Comparison of ENCODE assay signal across 25 mouse cellular contexts in the genomic region with DNA sequence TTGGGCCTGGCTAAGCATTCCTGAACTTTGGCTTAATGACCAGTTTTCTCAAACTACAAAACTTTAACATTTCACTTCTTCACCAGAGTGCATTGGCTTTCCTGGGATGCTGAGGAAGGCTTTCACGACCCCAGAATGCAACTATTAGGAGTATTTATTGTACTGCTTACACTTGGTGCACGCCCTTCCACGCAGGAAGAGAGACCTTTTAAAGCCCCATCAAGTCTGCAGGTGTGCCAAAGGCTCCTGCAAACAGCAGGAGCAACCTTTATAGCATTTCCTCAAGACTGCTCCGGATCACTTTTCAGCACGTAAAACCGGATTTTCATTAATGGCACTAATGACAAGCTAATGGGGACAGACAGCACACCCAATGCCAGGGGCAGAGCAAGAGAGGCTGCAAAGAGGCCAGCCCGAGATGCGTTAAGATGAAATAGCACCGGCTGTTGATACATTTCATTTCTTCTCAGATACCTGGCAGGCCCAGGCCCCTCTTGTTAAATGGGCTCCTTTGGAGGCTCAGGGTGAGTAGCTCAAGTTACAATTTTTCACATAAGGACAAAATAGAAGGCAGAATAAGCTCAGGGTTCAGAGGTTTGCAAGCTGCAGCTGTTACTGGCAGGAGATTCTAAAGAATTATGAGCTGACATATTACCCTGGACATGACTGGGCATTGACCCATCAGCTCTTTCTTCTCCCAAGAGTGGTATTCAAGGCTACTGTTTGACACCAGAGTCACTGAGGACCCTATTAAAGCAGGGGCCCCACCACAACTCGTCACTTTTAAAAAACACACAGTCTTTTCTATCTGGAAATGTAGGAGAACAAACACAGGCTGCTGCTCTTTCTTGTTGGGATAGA.
DNase-seq lines count a peak whose midpoint lies in the region; ATAC-seq lines count a peak whose summit lies in the region.
"Had no signal": no experiment of that assay in that cellular context is flagged by ENCODE, and none has a peak within 500 bp of the region (broad histone marks: within the 10 kb centered on the region; RNA-seq: fewer than 3 reads in every experiment).

No protein-coding gene starts in this region.

- H3K9ac ChIP-seq in embryonic facial prominence, embryonic 11.5 days (replicated peaks; ENCODE audit: low read length) = no peak overlapping the region
- no peak overlapping the region for H3K9ac ChIP-seq in limb, embryonic 15.5 days
- H3K9ac ChIP-seq in forebrain, embryonic 12.5 days = no peak overlapping the region
- H3K9ac ChIP-seq: midbrain, embryonic 15.5 days; neural tube, embryonic 15.5 days had no signal

- H3K27ac ChIP-seq in embryonic facial prominence, embryonic 11.5 days (replicated peaks; ENCODE audit: low read depth, low read length) = no peak overlapping the region
- H3K27ac ChIP-seq in embryonic facial prominence, embryonic 10.5 days (replicated peaks) = no peak overlapping the region
- peak overlapping the region; percentile 33; the same call in 1 of the 2 replicates for H3K27ac ChIP-seq in limb, embryonic 15.5 days
- H3K27ac ChIP-seq in forebrain, embryonic 12.5 days = no peak overlapping the region
- H3K27ac ChIP-seq: forebrain, embryonic 10.5 days; gastrocnemius, adult 2 months; left cerebral cortex, adult 2 months; midbrain, embryonic 15.5 days; neural tube, embryonic 15.5 days had no signal

- no peaks in the 10 kb centered on the region for H3K9me3 ChIP-seq in embryonic facial prominence, embryonic 11.5 days (replicated peaks; ENCODE audit: control insufficient read depth, low read length)
- no peaks in the 10 kb centered on the region for H3K9me3 ChIP-seq in embryonic facial prominence, embryonic 10.5 days
- no peaks in the 10 kb centered on the region for H3K9me3 ChIP-seq in limb, embryonic 15.5 days
- no peaks in the 10 kb centered on the region for H3K9me3 ChIP-seq in forebrain, embryonic 12.5 days
- H3K9me3 ChIP-seq: forebrain, embryonic 10.5 days; midbrain, embryonic 15.5 days; neural tube, embryonic 15.5 days had no signal

- no peak overlapping the region for H3K4me3 ChIP-seq in embryonic facial prominence, embryonic 11.5 days (ENCODE audit: low read depth, low read length)
- H3K4me3 ChIP-seq in embryonic facial prominence, embryonic 10.5 days = no peak overlapping the region
- H3K4me3 ChIP-seq in limb, embryonic 15.5 days = no peak overlapping the region
- no peak overlapping the region for H3K4me3 ChIP-seq in forebrain, embryonic 12.5 days (replicated peaks)
- H3K4me3 ChIP-seq: forebrain, embryonic 10.5 days; gastrocnemius, adult 2 months; left cerebral cortex, adult 2 months; midbrain, embryonic 15.5 days; neural tube, embryonic 15.5 days had no signal

- no peak; the same call in 1 of the 2 replicates for ATAC-seq in embryonic facial prominence, embryonic 11.5 days (replicated peaks; ENCODE audit: insufficient number of reproducible peaks, low FRiP score, low TSS enrichment, low read depth)
- no peak for ATAC-seq in limb, embryonic 15.5 days (ENCODE audit: insufficient number of reproducible peaks, low FRiP score, low TSS enrichment, low read depth)
- no peak for ATAC-seq in forebrain, embryonic 12.5 days (ENCODE audit: low FRiP score)
- ATAC-seq: activated CD4-positive, CD25-positive, alpha-beta regulatory T cell, adult 4 months; hindbrain, embryonic 16.5 days; midbrain, embryonic 15.5 days had no signal

- no peaks in the 10 kb centered on the region for H3K27me3 ChIP-seq in embryonic facial prominence, embryonic 11.5 days (ENCODE audit: control insufficient read depth, insufficient read depth, low read length)
- no peaks in the 10 kb centered on the region for H3K27me3 ChIP-seq in embryonic facial prominence, embryonic 10.5 days (replicated peaks; ENCODE audit: low read depth, poor library complexity, severe bottlenecking)
- no peaks in the 10 kb centered on the region for H3K27me3 ChIP-seq in limb, embryonic 15.5 days
- no peaks in the 10 kb centered on the region for H3K27me3 ChIP-seq in forebrain, embryonic 12.5 days
- H3K27me3 ChIP-seq: midbrain, embryonic 15.5 days; neural tube, embryonic 15.5 days had no signal

- 74% methylated on average over 10 of the region's 10 CpGs for WGBS in embryonic facial prominence, embryonic 11.5 days
- 77% methylated on average over 10 of the region's 10 CpGs for WGBS in embryonic facial prominence, embryonic 10.5 days
- WGBS in limb, embryonic 15.5 days = 17% methylated on average over 10 of the region's 10 CpGs
- WGBS in forebrain, embryonic 12.5 days = 81% methylated on average over 10 of the region's 10 CpGs

- peak; percentile 6 for DNase-seq in embryonic facial prominence, embryonic 11.5 days (ENCODE audit: low spot score)
- DNase-seq in embryonic facial prominence, embryonic 10.5 days (ENCODE audit: low spot score) = no peak
- DNase-seq in kidney, postnatal 10 days = peak; percentile 30
- no peak for DNase-seq in kidney, adult 9 months
- DNase-seq in forelimb bud, embryonic 11.5 days (ENCODE audit: low read depth, low spot score) = peak; percentile 83
- no peak for DNase-seq in adrenal gland, adult 18-20 months (ENCODE audit: low spot score in 2 of 2)
- DNase-seq: adrenal gland, postnatal 25 days; cerebellum, adult 11-12 months; cerebellum, postnatal 14 days; gastrocnemius, adult 2 months; kidney, adult 11 months; layer of hippocampus, adult 9-11 months; liver; lung, postnatal 14 days; thymus, postnatal 25 days had no signal

- no peaks in the 10 kb centered on the region for H3K36me3 ChIP-seq in embryonic facial prominence, embryonic 11.5 days (replicated peaks; ENCODE audit: control insufficient read depth, insufficient read depth, low read depth, low read length)
- no peaks in the 10 kb centered on the region for H3K36me3 ChIP-seq in embryonic facial prominence, embryonic 10.5 days (replicated peaks)
- H3K36me3 ChIP-seq in limb, embryonic 15.5 days = no peaks in the 10 kb centered on the region
- no peaks in the 10 kb centered on the region for H3K36me3 ChIP-seq in forebrain, embryonic 12.5 days (replicated peaks)
- H3K36me3 ChIP-seq: forebrain, embryonic 10.5 days; G1E; midbrain, embryonic 15.5 days; neural tube, embryonic 15.5 days had no signal

- H3K4me1 ChIP-seq in embryonic facial prominence, embryonic 11.5 days (ENCODE audit: control insufficient read depth, insufficient read depth, low read length) = no peaks in the 10 kb centered on the region
- H3K4me1 ChIP-seq in embryonic facial prominence, embryonic 10.5 days = no peaks in the 10 kb centered on the region
- H3K4me1 ChIP-seq in limb, embryonic 15.5 days = peaks cover 8% of the 10 kb centered on the region; the same call in 1 of the 2 replicates
- H3K4me1 ChIP-seq in forebrain, embryonic 12.5 days = no peaks in the 10 kb centered on the region
- H3K4me1 ChIP-seq: forebrain, embryonic 10.5 days; midbrain, embryonic 15.5 days; neural tube, embryonic 15.5 days had no signal

- H3K4me2 ChIP-seq in embryonic facial prominence, embryonic 11.5 days (ENCODE audit: low read depth, low read length) = no peak overlapping the region
- no peak overlapping the region for H3K4me2 ChIP-seq in limb, embryonic 15.5 days
- no peak overlapping the region for H3K4me2 ChIP-seq in forebrain, embryonic 12.5 days
- H3K4me2 ChIP-seq: heart, embryonic 11.5 days; midbrain, embryonic 15.5 days; neural tube, embryonic 15.5 days had no signal

Comparison
In these comparisons a context has a peak if more than half of its experiments do, and no peak if none do; other contexts are left out.
1. DNase-seq: peak in embryonic facial prominence, embryonic 11.5 days (single experiment), kidney, postnatal 10 days (single experiment) and forelimb bud, embryonic 11.5 days (single experiment); none in embryonic facial prominence, embryonic 10.5 days (single experiment), kidney, adult 9 months (single experiment) and adrenal gland, adult 18-20 months (0 of 2).